Mouse (Mus musculus) right cerebral cortex, postnatal 25 days (tissue): Measurements from ENCODE around the gene Gdf10.

Experiments
- DNase-seq: peaks from one replicate; pipeline ENCODE4 v3.0.0; 2022

The Gdf10 gene

DNA sequence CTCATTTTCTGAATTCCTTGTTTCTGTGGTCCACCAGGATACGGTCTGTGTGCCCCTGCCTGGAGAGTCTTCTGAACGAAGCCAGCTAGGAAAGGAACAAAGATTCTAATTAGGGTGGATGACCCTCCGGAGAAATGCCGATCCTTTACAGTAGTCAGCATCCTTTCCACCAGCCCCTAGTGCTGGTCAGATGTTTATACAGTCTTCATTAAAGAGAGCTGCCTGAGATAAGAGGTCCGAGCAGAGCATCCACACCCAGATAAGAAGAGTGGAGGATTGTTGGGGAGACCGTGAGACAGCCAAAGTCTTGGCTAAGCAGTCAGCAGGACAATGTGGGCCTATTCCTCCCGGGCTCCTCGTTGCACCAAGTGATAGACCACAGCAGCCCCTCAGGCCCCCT is 17.4 kb downstream of the Gdf10 start, which contains the start of gene Gdf2:
Gene Gdf2 (plus strand): TSS at position 301 of the 400 bp plus-strand sequence.
- no peak for DNase-seq

DNA sequence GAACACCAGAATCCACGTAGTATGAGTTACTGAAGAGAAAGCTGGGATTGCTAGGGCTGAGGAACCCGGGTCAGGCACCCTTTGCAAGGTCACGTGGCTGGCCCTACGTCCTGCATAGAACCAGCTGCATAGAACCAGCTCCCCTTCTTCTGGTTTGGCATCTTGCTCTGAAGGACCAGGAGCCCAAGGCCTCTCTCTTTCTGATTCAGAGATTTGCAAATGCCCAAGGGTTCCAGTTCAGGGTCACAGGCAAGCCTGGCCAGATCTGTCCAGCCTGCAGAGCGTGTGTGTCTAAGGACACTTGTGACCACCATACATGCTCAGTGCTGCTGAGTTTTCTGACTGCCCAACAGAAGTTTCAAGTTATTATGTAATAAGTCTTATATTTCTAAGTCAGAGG is 18.8 kb downstream of the Gdf10 start:
- DNase-seq = no peak

DNA sequence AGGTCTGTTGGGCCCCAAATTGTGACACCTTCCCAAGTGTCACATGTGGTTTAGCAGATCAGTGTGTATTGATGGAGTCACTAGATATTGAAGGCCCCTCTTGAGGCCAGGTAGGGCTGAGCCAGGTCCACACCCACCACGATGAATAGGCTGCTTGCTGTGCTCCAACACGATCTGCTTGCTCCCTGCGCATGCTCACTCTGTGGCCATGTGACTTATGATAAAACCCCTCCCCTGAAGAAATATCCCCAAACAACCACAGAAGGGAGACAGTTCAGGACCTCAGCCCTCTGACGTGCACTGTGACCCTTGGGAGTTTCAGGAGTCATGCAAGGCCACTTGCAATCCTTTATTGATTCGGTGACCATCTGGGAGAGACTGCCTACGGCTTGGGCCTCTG is 22.7 kb downstream of the Gdf10 start:
- DNase-seq = no peak

GRCm38 (mm10) chr14:33952233-33952981 is 29.0 kb downstream of the Gdf10 start:
- DNase-seq = no peak

DNA sequence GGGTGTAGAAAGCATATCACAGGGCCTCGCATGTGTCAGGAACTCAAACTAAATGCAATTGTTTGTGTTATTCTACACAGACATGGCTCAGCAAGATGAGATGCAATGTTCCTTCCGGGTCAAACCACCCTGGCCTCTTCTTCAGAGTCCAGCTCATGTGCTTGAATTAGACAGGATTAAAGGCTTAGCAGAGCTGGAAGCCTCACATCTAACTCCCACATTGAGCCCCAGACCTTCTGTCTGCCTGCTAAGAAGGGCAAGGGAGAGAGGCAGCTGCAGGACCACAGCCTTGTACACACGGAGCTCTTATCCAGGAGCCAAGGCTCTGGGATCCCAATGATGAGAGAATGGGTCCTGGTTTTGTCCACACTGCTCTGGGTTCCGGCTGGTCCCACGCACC is 30.4 kb downstream of the Gdf10 start, which contains the start of gene Rbp3:
Gene Rbp3 (plus strand): TSS at position 243 of the 400 bp plus-strand sequence.
- no peak for DNase-seq

- DNase-seq = no peak
These were observed 32.7 kb downstream of the Gdf10 start for GRCm38 (mm10) chr14:33956055-33956454.

DNA sequence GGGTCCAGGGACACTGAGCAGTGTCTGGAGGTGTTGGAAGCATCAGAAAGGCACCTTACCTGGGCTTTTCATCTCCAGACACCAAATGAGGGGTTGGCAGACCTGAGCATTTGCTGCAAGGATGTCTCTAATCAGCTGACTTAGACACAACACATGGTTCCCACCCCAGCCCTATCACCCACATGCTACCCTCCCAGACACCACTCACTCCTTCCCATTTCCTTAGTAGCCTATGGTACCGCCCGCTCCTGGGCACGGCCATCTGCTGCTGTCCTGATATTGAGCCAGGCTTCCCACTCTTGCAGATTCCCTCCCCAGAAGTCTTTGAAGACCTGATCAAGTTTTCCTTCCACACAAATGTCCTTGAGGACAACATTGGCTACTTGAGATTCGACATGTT is 34.8 kb downstream of the Gdf10 start:
- DNase-seq = no peak

DNA sequence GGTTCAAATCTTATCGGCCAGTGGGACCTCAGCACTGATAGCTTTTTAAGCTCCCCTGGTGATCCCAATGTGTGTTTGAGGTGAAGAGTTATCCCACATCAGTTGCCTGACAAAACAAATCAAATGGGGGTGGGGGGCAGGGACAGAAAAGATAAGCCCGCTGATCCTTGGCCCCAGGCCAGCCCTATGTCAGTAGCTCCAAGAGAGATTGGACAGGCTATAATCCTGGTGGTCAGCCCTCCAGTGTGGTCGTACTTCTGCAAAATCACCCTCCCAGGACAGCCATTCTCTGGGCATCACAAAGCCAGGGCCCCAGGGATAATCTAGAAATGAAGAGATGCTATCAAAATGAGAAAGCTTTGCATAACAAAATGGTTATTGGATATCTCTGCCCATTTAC is 35.5 kb downstream of the Gdf10 start:
- DNase-seq = no peak

DNA sequence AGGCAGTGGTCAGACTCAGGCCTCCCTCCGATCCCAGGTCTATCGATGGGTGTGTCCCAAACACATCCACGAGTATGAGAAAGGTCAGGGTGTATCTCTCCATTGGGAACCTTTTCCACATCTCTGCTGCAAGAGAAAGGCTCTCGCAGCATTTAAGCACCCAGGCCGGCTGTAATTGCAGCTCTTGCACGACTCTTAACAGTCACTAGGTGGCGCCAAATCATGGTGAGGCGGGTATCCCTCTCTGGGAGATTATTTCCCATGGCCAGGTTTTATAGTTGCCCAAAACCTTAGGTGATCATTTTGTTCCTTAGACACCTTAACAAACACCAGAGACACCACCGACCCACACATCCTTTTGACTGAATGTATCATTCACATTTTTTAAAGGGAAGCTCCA is 36.0 kb downstream of the Gdf10 start:
- peak; percentile 51 for DNase-seq

- DNase-seq = no peak
These were observed 42.3 kb downstream of the Gdf10 start for GRCm38 (mm10) chr14:33965675-33966074.

GRCm38 (mm10) chr14:33972679-33973078 is 49.3 kb downstream of the Gdf10 start:
- DNase-seq = no peak

- peak; percentile 14 for DNase-seq
These were observed 51.4 kb downstream of the Gdf10 start for GRCm38 (mm10) chr14:33974752-33975151.

DNA sequence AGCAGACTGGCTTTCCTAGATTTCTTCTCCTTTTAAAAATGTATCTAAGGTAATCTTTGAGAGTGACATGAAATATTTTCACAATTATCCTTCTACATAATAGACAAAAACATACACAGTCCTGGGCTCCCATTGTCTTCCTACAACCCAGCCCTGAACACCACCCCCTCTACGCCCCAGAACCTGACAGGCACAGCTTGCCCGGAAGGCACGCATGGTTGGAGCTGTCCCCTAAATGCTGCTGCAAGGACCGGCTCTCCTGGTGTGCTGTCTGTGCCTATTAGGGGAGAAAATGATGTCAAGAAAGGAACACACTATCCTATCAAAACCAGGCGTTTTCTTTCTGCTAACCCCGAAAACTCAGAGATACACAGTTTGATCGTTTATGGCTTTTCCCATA is 54.4 kb downstream of the Gdf10 start:
- DNase-seq = no peak

DNA sequence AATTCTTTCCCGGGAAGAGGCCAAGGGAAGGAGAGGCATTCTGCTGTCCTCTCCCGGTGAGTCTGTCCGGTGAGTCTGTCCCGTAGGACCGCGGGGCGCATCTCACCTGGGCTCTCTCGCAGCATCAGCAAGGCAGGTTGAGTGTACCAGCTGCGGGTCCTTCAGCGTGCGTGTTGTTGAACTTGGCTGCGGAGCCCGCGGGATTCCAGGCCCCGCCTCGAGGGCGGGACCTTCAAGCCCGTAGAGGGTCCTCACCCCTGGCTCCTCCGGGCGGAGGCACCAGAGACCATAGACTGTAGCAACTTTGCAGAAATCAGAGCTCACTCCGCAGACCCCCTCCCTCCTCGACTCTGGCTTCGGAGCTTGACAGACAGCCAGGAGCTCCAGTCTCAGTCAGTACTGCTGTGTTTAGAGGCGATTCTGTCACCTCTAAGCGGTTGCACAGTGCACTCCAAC is 55.2 kb downstream of the Gdf10 start, which contains the start of gene Zfp488:
Gene Zfp488 (minus strand): TSS at position 161 of the 456 bp plus-strand sequence.
- no peak for DNase-seq
